Mouse (Mus musculus) liver, embryonic 14.5 days (tissue): ENCODE measurements around the gene Htra1.

ENCODE experiments used
- CTCF ChIP-seq: IDR thresholded peaks from 2 replicates; pipeline ENCODE4 v1.5.1; 2016; ENCODE audit warnings: antibody characterized with exemption, low read depth, control low read depth
- EP300 ChIP-seq: IDR thresholded peaks from 2 replicates; pipeline ENCODE4 v1.6.1; 2016; ENCODE audit warnings: antibody characterized with exemption, low read depth

- TF ChIP-seq CTCF = 0 out of 2 replicates have a peak, but pooled peaks have one; percentile 19
- no peak for TF ChIP-seq EP300
These were observed 37.5 kb upstream of the Htra1 start for GRCm38 (mm10) chr7:130898373-130898772.
